Mouse (Mus musculus): ENCODE measurements around the gene Dclre1a.

DNA sequence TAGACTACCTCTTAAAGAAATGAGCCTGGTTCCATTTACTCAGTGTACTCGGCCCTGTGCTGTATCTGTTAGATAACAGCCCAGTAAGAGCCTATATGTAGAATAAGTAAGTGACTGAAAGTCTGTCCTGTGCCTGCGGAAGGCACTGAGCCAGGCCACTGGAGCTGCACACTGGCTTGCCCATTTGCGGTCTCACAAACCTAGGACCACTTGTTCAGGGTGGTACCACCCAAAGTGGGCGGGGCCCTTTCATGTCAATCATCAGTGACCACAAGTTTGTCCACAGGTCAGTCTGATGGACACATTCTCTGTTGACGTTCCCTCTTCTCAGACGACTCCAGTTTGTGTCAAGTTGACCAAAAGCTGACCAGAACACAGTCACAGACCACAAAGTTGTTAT lies 41.0 kb upstream of the Dclre1a start:
- no peak for TF ChIP-seq CTCF (IDR thresholded peaks at IDR 0.05; ENCODE audit: control insufficient read depth, insufficient read depth, low read length)
- no peak for TF ChIP-seq POLR2A (IDR thresholded peaks at IDR 0.05; ENCODE audit: borderline replicate concordance, control insufficient read depth, low read depth, low read length)
